Mouse (Mus musculus) CH12.LX (cell line): ENCODE data around the gene Ilf3. TPM values are rescaled to one million over a fixed set of nuclear protein-coding genes. Genes with fewer than 3 reads are reported as not detected.

Source experiments
- DNase-seq: peaks from one replicate; pipeline ENCODE4 v3.0.0-alpha.2; 2013; ENCODE audit errors: extremely low read depth
- H3K27ac ChIP-seq: 2 replicates; pipeline ENCODE4 v1.5.1; 2012; ENCODE audit warnings: low read depth, mild to moderate bottlenecking, control low read depth, moderate library complexity; ENCODE audit not compliant: insufficient read depth
- H3K27me3 ChIP-seq: replicated peaks from 2 replicates; pipeline ENCODE3; 2012; ENCODE audit warnings: inconsistent platforms
- H3K36me3 ChIP-seq, 2 experiments: replicated peaks in 1 of 2; 2 replicates each; pipeline versions ENCODE3 to v1.6.1; 2012; ENCODE audit warnings: inconsistent platforms in 1 of 2, low read length in 1 of 2, mild to moderate bottlenecking in 1 of 2, mixed read lengths in 1 of 2, moderate library complexity in 1 of 2; ENCODE audit not compliant: control insufficient read depth in 1 of 2, insufficient read depth in 1 of 2
- H3K4me1 ChIP-seq, 2 experiments: 2 replicates each; pipeline ENCODE4 v1.6.1; 2012; ENCODE audit warnings: inconsistent platforms in 1 of 2, moderate library complexity in 1 of 2; ENCODE audit not compliant: insufficient read depth in 2 of 2, control insufficient read depth in 1 of 2
- H3K4me2 ChIP-seq: 2 replicates; pipeline ENCODE4 v1.6.1; 2012; ENCODE audit warnings: low read depth, mild to moderate bottlenecking, control low read depth; ENCODE audit not compliant: poor library complexity, insufficient read depth, severe bottlenecking
- H3K4me3 ChIP-seq, 3 experiments: fragments of 150-350 bp in 1 of 3; sonication (generic) in 1 of 3; replicated peaks in 1 of 3; 2 replicates each; pipeline versions ENCODE3 to v1.5.1; 2011 to 2012; ENCODE audit warnings: low read depth in 2 of 3, low read length in 2 of 3, mild to moderate bottlenecking in 2 of 3, moderate library complexity in 2 of 3, control low read depth in 1 of 3, improper control_type of control experiment in 1 of 3, inconsistent platforms in 1 of 3, mixed read lengths in 1 of 3; ENCODE audit not compliant: poor library complexity in 1 of 3
- H3K79me2 ChIP-seq: replicated peaks from 2 replicates; pipeline ENCODE4 v1.6.1; 2012; ENCODE audit warnings: mild to moderate bottlenecking, moderate library complexity; ENCODE audit not compliant: control insufficient read depth, poor library complexity, insufficient read depth, severe bottlenecking; ENCODE audit errors: extremely low read depth
- H3K9ac ChIP-seq: 2 replicates; pipeline ENCODE4 v1.6.1; 2012; ENCODE audit warnings: low read depth, mild to moderate bottlenecking, control low read depth, moderate library complexity; ENCODE audit not compliant: insufficient read depth
- H3K9me3 ChIP-seq: replicated peaks from 2 replicates; pipeline ENCODE3; 2012; ENCODE audit warnings: low read length, inconsistent platforms, mixed read lengths
- BHLHE40 ChIP-seq: IDR thresholded peaks from 2 replicates; pipeline ENCODE4 v1.6.1; 2011; ENCODE audit warnings: mild to moderate bottlenecking, low read depth, low read length, improper control_type of control experiment
- CHD1 ChIP-seq: IDR thresholded peaks from 2 replicates; pipeline ENCODE4 v1.6.1; 2012; ENCODE audit warnings: low read depth, low read length, improper control_type of control experiment, inconsistent platforms
- CHD2 ChIP-seq: IDR thresholded peaks from 2 replicates; pipeline ENCODE4 v1.6.1; 2011; ENCODE audit warnings: low read length, improper control_type of control experiment
- CTCF ChIP-seq, 2 experiments: IDR thresholded peaks in 1 of 2; conservative IDR thresholded peaks in 1 of 2; 2 replicates each; pipeline ENCODE4 v1.5.1; 2011 to 2012; ENCODE audit warnings: low read depth in 2 of 2, low read length in 2 of 2, improper control_type of control experiment in 1 of 2, inconsistent platforms in 1 of 2, mild to moderate bottlenecking in 1 of 2, moderate library complexity in 1 of 2
- E2F4 ChIP-seq: IDR thresholded peaks from 2 replicates; pipeline ENCODE4 v1.6.1; 2011; ENCODE audit warnings: low read depth, low read length, improper control_type of control experiment; ENCODE audit not compliant: insufficient replicate concordance
- ELF1 ChIP-seq: IDR thresholded peaks from 2 replicates; pipeline ENCODE4 v1.6.1; 2014; ENCODE audit warnings: low read depth, mild to moderate bottlenecking, inconsistent platforms, low read length, improper control_type of control experiment
- EP300 ChIP-seq: IDR thresholded peaks from 2 replicates; pipeline ENCODE4 v1.6.1; 2011; ENCODE audit warnings: low read length, improper control_type of control experiment
- ETS1 ChIP-seq: conservative IDR thresholded peaks from 2 replicates; pipeline ENCODE4 v1.6.1; 2012; ENCODE audit warnings: low read depth, mild to moderate bottlenecking, inconsistent platforms, low read length, improper control_type of control experiment, moderate library complexity
- GABPA ChIP-seq: IDR thresholded peaks from 2 replicates; pipeline ENCODE4 v1.6.1; 2012; ENCODE audit warnings: low read depth, low read length, improper control_type of control experiment, inconsistent platforms; ENCODE audit not compliant: insufficient replicate concordance
- HCFC1 ChIP-seq: IDR thresholded peaks from 2 replicates; pipeline ENCODE4 v1.6.1; 2012; ENCODE audit warnings: low read depth, mild to moderate bottlenecking, inconsistent platforms, low read length, improper control_type of control experiment
- IRF4 ChIP-seq: IDR thresholded peaks from 2 replicates; pipeline ENCODE4 v1.6.1; 2014; ENCODE audit warnings: low read depth, mild to moderate bottlenecking, inconsistent platforms, low read length, improper control_type of control experiment
- JUN ChIP-seq: IDR thresholded peaks from 2 replicates; pipeline ENCODE4 v1.6.1; 2011; ENCODE audit warnings: low read depth, mild to moderate bottlenecking, low read length, improper control_type of control experiment, moderate library complexity; ENCODE audit not compliant: insufficient read depth
- JUND ChIP-seq: conservative IDR thresholded peaks from 2 replicates; pipeline ENCODE4 v1.6.1; 2011; ENCODE audit warnings: low read depth, low read length, improper control_type of control experiment
- KAT2A ChIP-seq: IDR thresholded peaks from 2 replicates; pipeline ENCODE4 v1.6.1; 2012; ENCODE audit warnings: low read length, improper control_type of control experiment, inconsistent platforms; ENCODE audit not compliant: insufficient replicate concordance
- MAFK ChIP-seq: IDR thresholded peaks from 2 replicates; pipeline ENCODE4 v1.6.1; 2011; ENCODE audit warnings: low read length, improper control_type of control experiment; ENCODE audit not compliant: insufficient replicate concordance
- MAX ChIP-seq: IDR thresholded peaks from 2 replicates; pipeline ENCODE4 v1.6.1; 2011; ENCODE audit warnings: low read length, improper control_type of control experiment
- MAZ ChIP-seq: IDR thresholded peaks from 2 replicates; pipeline ENCODE4 v1.6.1; 2012; ENCODE audit warnings: low read depth, mild to moderate bottlenecking, inconsistent platforms, low read length, improper control_type of control experiment, moderate library complexity
- MEF2A ChIP-seq: IDR thresholded peaks from 2 replicates; pipeline ENCODE4 v1.6.1; 2014; ENCODE audit warnings: low read depth, mild to moderate bottlenecking, inconsistent platforms, low read length, improper control_type of control experiment, borderline replicate concordance
- MXI1 ChIP-seq: IDR thresholded peaks from 2 replicates; pipeline ENCODE4 v1.6.1; 2011; ENCODE audit warnings: mild to moderate bottlenecking, low read depth, low read length, improper control_type of control experiment
- MYC ChIP-seq: IDR thresholded peaks from 2 replicates; pipeline ENCODE4 v1.6.1; 2011; ENCODE audit warnings: low read depth, mild to moderate bottlenecking, improper control_type of control experiment, low read length
- NELFE ChIP-seq: IDR thresholded peaks from 2 replicates; pipeline ENCODE4 v1.6.1; 2011; ENCODE audit warnings: low read depth, low read length, improper control_type of control experiment
- NRF1 ChIP-seq: IDR thresholded peaks from 2 replicates; pipeline ENCODE4 v1.6.1; 2014; ENCODE audit warnings: low read depth, mild to moderate bottlenecking, inconsistent platforms, low read length, improper control_type of control experiment, moderate library complexity
- PAX5 ChIP-seq: IDR thresholded peaks from 2 replicates; pipeline ENCODE4 v1.6.1; 2012; ENCODE audit warnings: low read length, inconsistent platforms, mixed read lengths
- POLR2A ChIP-seq: IDR thresholded peaks from 2 replicates; pipeline ENCODE4 v1.6.1; 2011; ENCODE audit warnings: low read depth, mild to moderate bottlenecking, improper control_type of control experiment, low read length
- POLR2AphosphoS2 ChIP-seq: IDR thresholded peaks from 2 replicates; pipeline ENCODE4 v1.6.1; 2011; ENCODE audit warnings: low read depth, low read length, improper control_type of control experiment
- RAD21 ChIP-seq: IDR thresholded peaks from 2 replicates; pipeline ENCODE4 v1.6.1; 2011; ENCODE audit warnings: low read depth, mild to moderate bottlenecking, low read length, improper control_type of control experiment, moderate library complexity
- RCOR1 ChIP-seq: conservative IDR thresholded peaks from 2 replicates; pipeline ENCODE4 v1.6.1; 2012; ENCODE audit warnings: low read depth, mild to moderate bottlenecking, inconsistent platforms, low read length, improper control_type of control experiment
- SIN3A ChIP-seq: IDR thresholded peaks from 2 replicates; pipeline ENCODE4 v1.6.1; 2012; ENCODE audit warnings: low read length, improper control_type of control experiment, inconsistent platforms
- SMC3 ChIP-seq: IDR thresholded peaks from 2 replicates; pipeline ENCODE4 v1.6.1; 2011; ENCODE audit warnings: low read depth, low read length, improper control_type of control experiment
- TBP ChIP-seq: conservative IDR thresholded peaks from 2 replicates; pipeline ENCODE4 v1.6.1; 2011; ENCODE audit warnings: low read depth, low read length, improper control_type of control experiment
- TCF12 ChIP-seq: IDR thresholded peaks from 2 replicates; pipeline ENCODE4 v1.6.1; 2014; ENCODE audit warnings: low read depth, mild to moderate bottlenecking, inconsistent platforms, low read length, improper control_type of control experiment
- UBTF ChIP-seq: IDR thresholded peaks from 2 replicates; pipeline ENCODE4 v1.6.1; 2012; ENCODE audit warnings: low read depth, mild to moderate bottlenecking, inconsistent platforms, low read length, improper control_type of control experiment, moderate library complexity
- USF1 ChIP-seq: IDR thresholded peaks from 2 replicates; pipeline ENCODE4 v1.6.1; 2014; ENCODE audit warnings: low read depth, mild to moderate bottlenecking, inconsistent platforms, low read length, improper control_type of control experiment
- USF2 ChIP-seq: conservative IDR thresholded peaks from 2 replicates; pipeline ENCODE4 v1.6.1; 2011; ENCODE audit warnings: low read depth, low read length, improper control_type of control experiment
- ZC3H11A ChIP-seq: IDR thresholded peaks from 2 replicates; pipeline ENCODE4 v1.6.1; 2012; ENCODE audit warnings: low read depth, mild to moderate bottlenecking, inconsistent platforms, low read length, improper control_type of control experiment
- ZKSCAN1 ChIP-seq: IDR thresholded peaks from 2 replicates; pipeline ENCODE4 v1.6.1; 2012; ENCODE audit warnings: low read depth, inconsistent platforms, low read length, improper control_type of control experiment, borderline replicate concordance
- ZMIZ1 ChIP-seq: IDR thresholded peaks from 2 replicates; pipeline ENCODE4 v1.6.1; 2012; ENCODE audit warnings: low read depth, mild to moderate bottlenecking, inconsistent platforms, low read length, improper control_type of control experiment
- ZNF384 ChIP-seq: IDR thresholded peaks from 2 replicates; pipeline ENCODE4 v1.6.1; 2012; ENCODE audit warnings: low read depth, low read length, improper control_type of control experiment, inconsistent platforms
- dilution Hi-C: fragments of 300-500 bp; cut with MboI; formaldehyde crosslinking; loops from 2 replicates; pipeline ENCODE4 v1.14.3; 2020; ENCODE audit warnings: low sequenced_read_pairs; ENCODE audit not compliant: extremely low pct_unique_long_range_greater_than_20kb, extremely low pct_ligation_motif_present
- in situ Hi-C: fragments of 300-500 bp; cut with MboI; formaldehyde crosslinking; loops from 3 replicates; pipeline ENCODE4 v1.14.3; 2019; ENCODE audit warnings: low sequenced_read_pairs, low pct_ligation_motif_present, low pct_unique_long_range_greater_than_20kb, mixed read lengths
- polyA plus RNA-seq: library from polyadenylated mRNA; unstranded; fragments of >175 nt; gene quantifications from 2 replicates; pipeline ENCODE4 v1.2.1, GENCODE M21; 2012; ENCODE audit warnings: low read depth; ENCODE audit not compliant: insufficient read length
- total RNA-seq, 2 experiments: library from RNA; depleted of rRNA; stranded (reverse); fragments of 300-350 nt in 1 of 2; fragments of >200 nt in 1 of 2; gene quantifications; 2 replicates each; pipeline ENCODE4 v1.2.3; 2012 to 2014

Gene Ilf3
- total and polyA plus RNA-seq, 3 experiments = 72.8 to 128 (median 77.3) TPM

- H3K27ac ChIP-seq = peak overlapping the region; percentile 68
- H3K79me2 ChIP-seq = peaks cover 48% of the 10 kb centered on the region
- H3K9ac ChIP-seq = peak overlapping the region; percentile 76
- H3K4me2 ChIP-seq = peak overlapping the region; percentile 95
- dilution Hi-C loops (no loop called here), in situ Hi-C loops (loop anchor here (5.0 kb wide), 1 partner anchor 44 kb away; the partner anchor contains the start of gene Qtrt1)
- peak overlapping the region; percentile 78 to 96 (median 90) for H3K4me3 ChIP-seq
- H3K9me3 ChIP-seq = no peaks in the 10 kb centered on the region
- peak; percentile 79 for DNase-seq
- peaks cover 10 to 24% of the 10 kb centered on the region in 2 experiments for H3K36me3 ChIP-seq
- no peaks in the 10 kb centered on the region for H3K27me3 ChIP-seq
- peaks cover 5 to 45% of the 10 kb centered on the region in 2 experiments; a peak in 3 of 4 replicates for H3K4me1 ChIP-seq
- TF ChIP-seq CHD1 = no peak
- TF ChIP-seq E2F4 = no peak
- no peak for TF ChIP-seq ETS1
- no peak for TF ChIP-seq ZKSCAN1
- TF ChIP-seq TBP = no peak
- TF ChIP-seq EP300 = no peak
- peak; percentile 84 for TF ChIP-seq NRF1
- TF ChIP-seq USF1 = no peak
- peak; percentile 36; the same call in 1 of the 2 replicates for TF ChIP-seq HCFC1
- TF ChIP-seq IRF4 = no peak
- no peak; the same call in 1 of the 2 replicates for TF ChIP-seq RCOR1
- no peak for TF ChIP-seq SMC3
- no peak for TF ChIP-seq MAFK
- peak; percentile 87 for TF ChIP-seq MAX
- TF ChIP-seq ELF1 = no peak
- peak; percentile 64; the same call in 1 of the 2 replicates for TF ChIP-seq POLR2A
- 0 out of 2 replicates have a peak, but pooled peaks have one; percentile 8 for TF ChIP-seq MEF2A
- TF ChIP-seq MXI1 = peak; percentile 99
- peak; percentile 94 for TF ChIP-seq BHLHE40
- peak; percentile 72; the same call in 1 of the 2 replicates for TF ChIP-seq CHD2
- TF ChIP-seq JUND = no peak
- 0 out of 2 replicates have a peak, but pooled peaks have one; percentile 43 for TF ChIP-seq NELFE
- no peak for TF ChIP-seq USF2
- no peak for TF ChIP-seq UBTF
- 0 out of 2 replicates have a peak, but pooled peaks have one; percentile 12 for TF ChIP-seq KAT2A
- TF ChIP-seq PAX5 = no peak
- no peak; the same call in 1 of the 2 replicates for TF ChIP-seq ZNF384
- TF ChIP-seq MYC = peak; percentile 79
- TF ChIP-seq POLR2AphosphoS2 = no peak
- no peak for TF ChIP-seq ZC3H11A
- TF ChIP-seq JUN = no peak
- TF ChIP-seq MAZ = peak; percentile 72; the same call in 1 of the 2 replicates
- TF ChIP-seq SIN3A = peak; percentile 65; the same call in 1 of the 2 replicates
- TF ChIP-seq RAD21 = no peak
- no peak for TF ChIP-seq CTCF (conservative IDR thresholded peaks at IDR 0.05 in 1 of 2, IDR thresholded peaks at IDR 0.05 in 1 of 2; ENCODE audit: low read depth in 2 of 2, low read length in 2 of 2)
- TF ChIP-seq TCF12 = no peak
- peak; percentile 18; the same call in 1 of the 2 replicates for TF ChIP-seq ZMIZ1
- no peak for TF ChIP-seq GABPA
These were observed 487 bp downstream of the Ilf3 start for GRCm38 (mm10) chr9:21368131-21368584.
